Mouse (Mus musculus) heart, embryonic 16.5 days (tissue): ENCODE data around the gene Colgalt2. TPM values are rescaled to one million over a fixed set of nuclear protein-coding genes. Genes with fewer than 3 reads are reported as not detected.
A peak's percentile ranks its signal among the peaks of the same experiment; 100 is the strongest.

Source experiments
- ATAC-seq: fragments of 200-750 bp; cut with Nextera tagmentation; replicated peaks from 2 replicates; pipeline ENCODE4 v1.8.0; 2017; ENCODE audit warnings: moderate number of reproducible peaks; ENCODE audit not compliant: insufficient read depth, low FRiP score; ENCODE audit errors: extremely low read depth
- H3K27ac ChIP-seq: fragments of 300-500 bp; sonication (generic); 2 replicates; pipeline ENCODE4 v1.5.1; 2014; ENCODE audit warnings: mild to moderate bottlenecking, low read length, control low read depth, moderate library complexity
- H3K27me3 ChIP-seq: fragments of 300-500 bp; sonication (generic); 2 replicates; pipeline ENCODE4 v1.6.1; 2014; ENCODE audit warnings: low read length, mixed read lengths; ENCODE audit not compliant: control insufficient read depth, insufficient read depth
- H3K36me3 ChIP-seq: fragments of 300-500 bp; sonication (generic); 2 replicates; pipeline ENCODE4 v1.6.1; 2014; ENCODE audit not compliant: control insufficient read depth, insufficient read depth
- H3K4me1 ChIP-seq: fragments of 300-500 bp; sonication (generic); 2 replicates; pipeline ENCODE4 v1.6.1; 2014; ENCODE audit warnings: low read length, mixed read lengths; ENCODE audit not compliant: control insufficient read depth, insufficient read depth
- H3K4me2 ChIP-seq: fragments of 300-500 bp; sonication (generic); 2 replicates; pipeline ENCODE4 v1.6.1; 2014; ENCODE audit warnings: low read depth, mild to moderate bottlenecking, control low read depth, low read length
- H3K4me3 ChIP-seq: fragments of 300-500 bp; sonication (generic); 2 replicates; pipeline ENCODE4 v1.5.1; 2014; ENCODE audit warnings: mild to moderate bottlenecking, control low read depth, low read length
- H3K9ac ChIP-seq: fragments of 300-500 bp; sonication (generic); 2 replicates; pipeline ENCODE4 v1.6.1; 2014; ENCODE audit warnings: low read length, control low read depth
- H3K9me3 ChIP-seq: fragments of 300-500 bp; sonication (generic); replicated peaks from 2 replicates; pipeline ENCODE4 v1.6.1; 2016; ENCODE audit warnings: low read length; ENCODE audit not compliant: control insufficient read depth
- WGBS: fragments of 180-500 bp; shearing (Covaris S2); extraction: QIAGEN DNeasy Blood & Tissue Kit; methylation state at CpG from one replicate; pipeline ENCODE4 v1.1.7; 2014; 5-methylcytosine and 5-hydroxymethylcytosine counted together
- polyA plus RNA-seq: library from polyadenylated mRNA; unstranded; fragments of >200 nt; fragmentation: Nextera tagmentation; extraction: Ambion mirVana; gene quantifications from 2 replicates; pipeline ENCODE4 v1.2.1, GENCODE M21; 2015

Gene Colgalt2
- polyA plus RNA-seq, 1 experiment from 2014 or later: 2.0 TPM

GRCm38 (mm10) chr1:152543449-152544159 is 144.0 kb downstream of the Colgalt2 start:
- H3K4me2 ChIP-seq: no peak overlapping the region
- H3K4me1 ChIP-seq: peaks cover 5% of the 10 kb centered on the region; the same call in 1 of the 2 replicates
- no peaks in the 10 kb centered on the region for H3K9me3 ChIP-seq
- WGBS: 77% methylated on average over 2 of the region's 2 CpGs
- H3K36me3 ChIP-seq: peaks cover 51% of the 10 kb centered on the region
- no peaks in the 10 kb centered on the region for H3K27me3 ChIP-seq
- H3K27ac ChIP-seq: no peak overlapping the region
- H3K4me3 ChIP-seq: no peak overlapping the region
- ATAC-seq: no peak
- no peak overlapping the region for H3K9ac ChIP-seq

- Histone ChIP-seq H3K9ac (no peak overlapping the region), H3K4me3 (no peak overlapping the region), H3K4me2 (no peak overlapping the region), H3K36me3 (peaks cover 49% of the 10 kb centered on the region), H3K4me1 (peaks cover 14% of the 10 kb centered on the region), H3K27me3 (no peaks in the 10 kb centered on the region), H3K27ac (no peak overlapping the region), H3K9me3 (no peaks in the 10 kb centered on the region)
- 75% methylated on average over 13 of the region's 13 CpGs for WGBS
- ATAC-seq: no peak
Observed at GRCm38 (mm10) chr1:152549061-152549738, 149.6 kb downstream of the Colgalt2 start.

GRCm38 (mm10) chr1:152550544-152550943 is 150.9 kb downstream of the Colgalt2 start:
- ATAC-seq: no peak
- no peaks in the 10 kb centered on the region for H3K27me3 ChIP-seq
- peak overlapping the region; percentile 68 for H3K27ac ChIP-seq
- no peak overlapping the region for H3K4me3 ChIP-seq
- no peak overlapping the region for H3K9ac ChIP-seq
- 63% methylated on average over 2 of the region's 2 CpGs for WGBS
- no peaks in the 10 kb centered on the region for H3K9me3 ChIP-seq
- H3K4me2 ChIP-seq: no peak overlapping the region
- H3K4me1 ChIP-seq: peaks cover 22% of the 10 kb centered on the region
- peaks cover 49% of the 10 kb centered on the region for H3K36me3 ChIP-seq

- peaks cover 26% of the 10 kb centered on the region for H3K4me1 ChIP-seq
- no peak for ATAC-seq
- H3K4me3 ChIP-seq: no peak overlapping the region
- no peaks in the 10 kb centered on the region for H3K27me3 ChIP-seq
- H3K9me3 ChIP-seq: no peaks in the 10 kb centered on the region
- WGBS: 56% methylated on average over 3 of the region's 3 CpGs
- no peak overlapping the region for H3K4me2 ChIP-seq
- peak overlapping the region; percentile 68 for H3K27ac ChIP-seq
- peaks cover 48% of the 10 kb centered on the region for H3K36me3 ChIP-seq
- no peak overlapping the region for H3K9ac ChIP-seq
Observed at GRCm38 (mm10) chr1:152550973-152551372, 151.3 kb downstream of the Colgalt2 start.

GRCm38 (mm10) chr1:152553912-152554547 is 154.4 kb downstream of the Colgalt2 start:
- Histone ChIP-seq H3K9me3 (no peaks in the 10 kb centered on the region), H3K9ac (no peak overlapping the region), H3K4me2 (no peak overlapping the region), H3K4me1 (peaks cover 47% of the 10 kb centered on the region), H3K4me3 (no peak overlapping the region), H3K36me3 (peaks cover 31% of the 10 kb centered on the region), H3K27me3 (no peaks in the 10 kb centered on the region), H3K27ac (no peak overlapping the region)
- no peak for ATAC-seq
- WGBS: 86% methylated on average over 15 of the region's 15 CpGs

GRCm38 (mm10) chr1:152555944-152556573 is 156.4 kb downstream of the Colgalt2 start:
- H3K4me3 ChIP-seq: no peak overlapping the region
- WGBS: 4% methylated on average over 7 of the region's 7 CpGs
- no peaks in the 10 kb centered on the region for H3K27me3 ChIP-seq
- peak overlapping the region; percentile 97 for H3K27ac ChIP-seq
- peaks cover 50% of the 10 kb centered on the region for H3K4me1 ChIP-seq
- peaks cover 30% of the 10 kb centered on the region for H3K36me3 ChIP-seq
- no peaks in the 10 kb centered on the region for H3K9me3 ChIP-seq
- ATAC-seq: peak; percentile 93
- H3K4me2 ChIP-seq: peak overlapping the region; percentile 45
- H3K9ac ChIP-seq: peak overlapping the region; percentile 63

- ATAC-seq: peak; percentile 66
- H3K36me3 ChIP-seq: peaks cover 26% of the 10 kb centered on the region
- H3K27me3 ChIP-seq: no peaks in the 10 kb centered on the region
- no peak overlapping the region for H3K4me3 ChIP-seq
- peak overlapping the region; percentile 97 for H3K27ac ChIP-seq
- peaks cover 46% of the 10 kb centered on the region for H3K4me1 ChIP-seq
- peak overlapping the region; percentile 36; the same call in 1 of the 2 replicates for H3K9ac ChIP-seq
- 15% methylated on average over 14 of the region's 14 CpGs for WGBS
- peak overlapping the region; percentile 45 for H3K4me2 ChIP-seq
- H3K9me3 ChIP-seq: no peaks in the 10 kb centered on the region
Observed at GRCm38 (mm10) chr1:152556576-152557281, 157.1 kb downstream of the Colgalt2 start.
